Mouse (Mus musculus): ENCODE results near the gene Olfr1256.

Gene Olfr1256

GRCm38 (mm10) chr2:89841455-89841854 lies at the start of gene Olfr1256:
TSS of gene Olfr1256 (minus strand) at chr2:89841555.
- DNase-seq (ENCODE audit: low spot score in 2 of 2) = no peak

GRCm38 (mm10) chr2:89878137-89878536 lies 36.8 kb upstream of the Olfr1256 start, which contains the start of gene Olfr1257:
TSS of gene Olfr1257 (plus strand) at chr2:89878437.
- DNase-seq (ENCODE audit: low spot score in 2 of 2) = no peak

DNA sequence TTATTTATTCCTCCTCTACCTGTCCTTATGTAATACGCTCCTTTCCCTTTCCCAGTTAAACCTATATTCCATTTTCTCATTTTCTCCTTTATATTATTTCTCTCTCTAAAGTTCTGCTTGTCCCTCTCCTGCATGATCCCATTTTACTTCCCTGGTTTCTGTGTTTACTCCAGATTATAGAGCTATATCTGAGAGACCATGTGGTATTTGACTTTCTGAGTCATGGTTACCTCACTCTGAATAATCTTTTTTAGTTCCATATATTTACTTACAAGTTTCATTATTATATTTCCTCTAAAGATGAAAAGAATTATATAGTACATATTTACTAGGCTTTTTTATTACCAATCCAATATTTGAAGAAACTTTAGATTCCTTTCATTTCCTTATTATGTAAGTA lies 7.9 kb upstream of the Olfr1256 start:
- DNase-seq (ENCODE audit: low spot score in 2 of 2) = no peak

- no peak for DNase-seq (ENCODE audit: low spot score in 2 of 2)
Observed at GRCm38 (mm10) chr2:89848105-89848504, 6.8 kb upstream of the Olfr1256 start, which contains the start of gene Olfr48. TSS of gene Olfr48 (minus strand) at chr2:89848205.

DNA sequence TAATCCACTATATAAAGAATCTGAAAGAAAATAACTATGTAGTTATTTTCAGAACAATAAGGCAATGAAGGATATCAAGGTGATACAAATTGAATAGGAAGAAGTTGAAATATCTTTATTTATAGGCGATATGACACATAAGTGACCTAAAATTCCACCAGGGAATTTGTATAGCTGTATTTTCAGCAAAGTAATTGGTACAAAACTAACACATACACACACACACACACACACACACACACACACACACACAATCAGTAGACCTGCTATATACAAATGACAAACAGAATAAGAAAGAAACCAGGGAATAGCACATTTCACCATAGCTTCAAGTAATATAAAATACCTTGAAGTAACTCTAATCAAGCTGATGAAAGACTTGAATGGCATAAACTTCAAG lies 21.1 kb downstream of the Olfr1256 start:
- no peak for DNase-seq (ENCODE audit: low spot score in 2 of 2)

DNA sequence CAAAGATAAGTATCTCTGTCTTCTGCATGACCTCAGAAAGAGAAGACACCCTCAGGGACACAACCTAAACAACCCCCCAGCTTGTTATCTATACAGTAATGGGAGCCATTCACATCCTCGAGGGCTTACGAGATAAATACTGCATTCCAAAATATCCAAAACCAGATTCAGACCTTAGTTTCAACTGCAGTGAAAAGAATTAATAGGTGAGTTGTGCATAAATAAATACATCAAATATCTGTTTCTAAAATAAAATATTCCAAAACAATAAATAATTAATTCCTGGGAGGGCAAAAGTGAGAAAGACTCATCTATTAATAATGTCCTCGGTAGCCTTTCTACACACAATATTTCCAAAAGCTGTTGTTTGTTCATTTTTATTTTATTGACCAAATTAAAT lies 29.6 kb downstream of the Olfr1256 start, which contains the start of gene Olfr1255:
Gene Olfr1255, plus strand, starts transcription at position 301 of the 400 bp plus-strand sequence.
- DNase-seq (ENCODE audit: low spot score in 2 of 2) = no peak

DNA sequence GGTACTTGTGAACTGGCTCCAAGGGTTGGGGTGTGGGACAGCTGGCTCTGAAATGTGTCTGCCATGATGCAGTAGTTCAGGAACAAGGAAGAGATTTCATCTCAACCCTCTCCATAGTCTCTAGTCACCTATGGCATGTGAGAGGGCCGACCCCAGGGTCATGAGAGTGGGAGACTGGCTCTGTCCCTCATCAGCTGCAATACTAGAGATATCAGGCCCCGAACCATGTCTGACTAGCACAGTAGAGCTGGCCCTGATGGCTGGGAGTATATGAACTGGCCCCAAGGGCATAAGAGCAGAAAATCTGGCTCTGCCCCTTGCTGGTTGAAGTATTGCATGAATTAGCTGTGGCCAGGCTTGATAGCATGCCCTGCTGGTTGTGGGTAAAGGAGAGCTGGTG lies 30.6 kb downstream of the Olfr1256 start:
- DNase-seq (ENCODE audit: low spot score in 2 of 2) = no peak

DNA sequence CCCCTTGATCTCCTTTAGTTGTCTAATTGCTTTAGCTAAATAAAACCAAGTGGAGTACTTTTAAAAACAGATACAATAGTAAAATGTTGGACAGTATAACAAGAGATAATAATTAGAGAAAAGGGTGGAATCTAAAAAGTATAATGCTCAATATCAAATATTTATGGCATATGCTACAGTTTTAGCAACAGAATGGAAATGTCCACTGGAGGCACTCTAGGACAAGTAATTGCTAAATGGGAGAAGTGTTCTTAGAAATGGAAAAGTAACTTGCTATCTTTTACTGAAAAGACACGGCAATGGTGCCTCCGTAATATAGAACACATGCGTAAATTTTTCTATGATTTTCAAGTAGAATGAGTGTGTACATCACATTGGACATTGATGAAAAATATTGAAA lies 41.8 kb downstream of the Olfr1256 start:
- DNase-seq (ENCODE audit: low spot score in 2 of 2) = no peak

DNA sequence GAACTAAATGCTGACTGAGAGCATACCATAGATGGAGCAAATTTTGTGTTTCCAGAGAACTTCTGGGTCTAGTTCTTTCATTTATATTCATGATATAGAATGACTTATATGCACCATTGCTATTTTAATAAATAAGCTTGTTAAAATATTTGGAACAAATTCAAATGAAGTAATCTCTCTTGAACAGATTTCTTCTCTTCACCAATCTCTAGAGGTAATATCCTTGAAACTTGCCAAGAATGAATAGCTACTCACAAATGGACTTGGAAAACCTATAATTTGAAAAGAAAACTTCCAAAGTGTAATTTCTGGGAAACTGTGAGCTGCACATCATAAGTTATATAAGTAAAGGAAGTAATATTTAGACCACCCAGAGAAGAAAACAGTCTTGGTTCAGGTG lies 47.8 kb downstream of the Olfr1256 start, which contains the start of gene Olfr1254:
Gene Olfr1254, minus strand, starts transcription at position 101 of the 400 bp plus-strand sequence.
- DNase-seq (ENCODE audit: low spot score in 2 of 2) = no peak

All from frontal cortex, postnatal 14 days (tissue).